Mouse (Mus musculus): Measurements from ENCODE around the gene Fign.

DNA sequence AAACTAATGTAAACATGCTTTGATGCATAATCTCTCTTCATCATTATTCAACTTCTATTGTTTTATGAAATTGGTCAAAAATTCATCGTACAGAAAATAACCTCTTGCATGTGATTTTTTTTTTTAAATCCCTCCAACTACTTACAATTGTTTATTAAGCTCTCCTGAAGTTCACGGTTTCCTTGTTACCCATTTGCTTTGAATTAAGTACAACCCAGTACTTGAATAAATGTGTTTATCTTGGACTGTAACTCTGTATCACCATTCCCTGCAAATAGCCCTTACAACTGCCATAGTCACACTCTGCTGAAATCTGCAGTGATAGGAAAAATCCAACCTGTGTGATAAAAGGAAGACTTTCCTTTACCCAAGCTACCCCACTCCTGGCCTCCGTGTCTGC is 19.3 kb downstream of the Fign start:
- TF ChIP-seq CTCF (IDR thresholded peaks at IDR 0.05) (no peak), EP300 (IDR thresholded peaks at IDR 0.05) (no peak)

All from lung, postnatal 0 days (tissue).